Mouse (Mus musculus) frontal cortex, adult 2 months (tissue): ENCODE measurements around the gene Cacybp. TPM values are rescaled to one million over a fixed set of nuclear protein-coding genes. Genes with fewer than 3 reads are reported as not detected.
A peak's percentile ranks its signal among the peaks of the same experiment; 100 is the strongest.

ENCODE experiments used
- DNase-seq, 2 experiments: peaks; one replicate each; pipeline ENCODE4 v3.0.0; 2022; ENCODE audit warnings: low spot score in 1 of 2; ENCODE audit errors: extremely low spot score in 1 of 2
- polyA plus RNA-seq: library from polyadenylated mRNA; depleted of rRNA; stranded (reverse); fragments of >200 nt; gene quantifications from 2 replicates; pipeline ENCODE4 v1.2.3, GENCODE M21; 2012; rRNA removed

Gene Cacybp
- polyA plus RNA-seq = 56.7 and 61.8 TPM in 2 replicates

DNA sequence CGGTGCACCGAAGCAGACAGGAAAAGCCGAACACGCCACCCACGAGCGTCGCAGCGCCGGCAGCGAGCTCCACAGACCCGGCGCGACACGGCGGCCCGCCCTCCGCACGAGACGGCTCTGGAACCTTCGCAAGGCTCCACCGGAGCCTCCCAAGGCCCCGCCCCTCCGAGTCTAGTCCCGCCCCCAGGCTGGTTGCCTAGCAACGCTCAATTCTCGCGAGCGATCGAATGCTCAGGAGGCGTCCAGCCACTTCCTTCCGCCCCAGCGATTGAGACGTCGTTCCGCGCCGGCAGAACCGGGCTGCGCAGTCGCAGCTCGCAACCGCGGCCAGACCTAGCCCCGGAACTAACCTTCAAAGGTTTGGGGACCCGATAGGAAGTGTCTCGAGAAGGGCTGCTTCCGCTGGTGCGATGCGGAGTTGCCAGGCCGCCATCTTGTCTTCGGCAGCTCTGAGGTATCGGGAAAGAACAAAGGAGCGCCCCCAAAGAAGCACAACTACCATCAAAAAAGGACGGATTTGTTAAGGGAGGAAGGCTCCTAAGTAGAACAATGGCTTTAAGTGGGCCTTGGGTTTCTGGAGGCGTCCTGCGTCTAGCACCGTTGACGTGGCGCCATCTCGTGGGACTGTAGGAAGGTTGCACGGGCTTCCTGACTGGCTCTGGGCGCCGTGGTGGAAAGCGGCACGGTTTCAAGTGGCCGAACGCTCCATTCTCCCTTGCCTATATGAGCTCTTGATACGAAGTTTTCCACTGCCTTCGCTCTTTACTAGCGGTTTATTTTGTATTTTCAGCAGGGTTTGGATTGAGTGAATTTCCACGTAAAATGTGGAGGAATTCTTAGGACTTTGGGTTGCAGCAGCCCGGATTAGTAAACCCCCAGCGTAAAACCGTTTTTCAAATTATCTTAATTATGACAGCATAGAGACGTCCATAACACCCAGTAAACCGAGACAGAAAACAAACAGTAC lies at the start of gene Cacybp:
Gene Cacybp, minus strand, starts transcription at position 173 of the 967 bp plus-strand sequence.
- DNase-seq = peak; percentile 98 to 100

DNA sequence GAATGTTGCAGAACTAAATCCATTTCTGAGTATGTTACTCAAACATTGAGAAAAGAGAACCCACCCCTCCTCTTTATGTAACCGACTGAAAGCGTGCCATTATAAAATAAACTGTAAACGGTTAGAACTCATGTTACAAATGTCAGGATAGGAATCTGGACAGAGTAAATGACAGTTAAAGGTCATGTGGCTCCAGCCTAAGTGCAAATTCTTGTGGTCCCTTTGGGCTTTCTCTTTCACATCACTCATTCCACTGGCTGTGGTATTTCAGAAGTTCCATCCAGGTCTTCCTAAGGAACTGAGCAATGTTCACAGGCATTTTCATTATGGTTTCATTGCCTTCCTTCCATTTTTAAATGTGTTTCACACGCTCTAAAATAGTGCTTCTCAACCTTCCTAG lies 49.7 kb upstream of the Cacybp start:
- DNase-seq = no peak

DNA sequence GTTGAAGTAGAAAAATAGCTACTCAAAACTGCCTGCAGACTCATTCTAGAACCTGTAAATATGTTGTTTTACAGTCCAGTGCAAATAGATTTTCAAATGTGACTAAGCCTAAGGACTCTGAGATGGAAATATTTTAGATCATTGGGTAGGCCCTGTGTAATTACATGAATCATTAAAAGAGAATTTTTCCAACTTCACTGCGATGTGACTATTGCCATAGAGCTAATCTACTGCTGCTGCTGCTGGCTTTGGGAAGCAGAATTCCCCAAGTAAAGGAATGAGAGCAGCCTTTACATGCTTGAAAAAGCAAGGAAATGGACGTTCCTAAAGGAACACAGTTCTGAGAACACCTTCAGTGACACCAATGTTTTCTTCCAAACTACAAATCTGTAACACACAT lies 49.2 kb upstream of the Cacybp start:
- DNase-seq = no peak

DNA sequence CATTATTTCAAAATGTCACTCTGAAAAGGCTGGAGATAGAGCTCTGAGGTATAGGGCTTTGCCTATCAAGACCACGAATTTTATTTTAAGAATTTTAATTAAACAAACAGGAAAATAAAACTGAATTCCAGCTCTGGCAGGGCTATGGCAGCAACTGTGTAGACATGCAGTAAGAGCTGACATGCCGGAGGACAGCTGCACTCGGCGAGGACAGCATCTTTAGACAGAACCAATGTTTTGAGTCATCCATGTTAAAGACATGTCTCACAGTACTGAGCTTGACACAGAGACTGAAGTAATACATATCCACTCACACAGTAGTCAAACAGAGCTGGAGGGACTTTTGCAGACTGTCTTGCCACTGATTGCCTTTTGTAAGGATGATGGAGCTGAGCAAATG lies 47.9 kb upstream of the Cacybp start:
- no peak for DNase-seq

DNA sequence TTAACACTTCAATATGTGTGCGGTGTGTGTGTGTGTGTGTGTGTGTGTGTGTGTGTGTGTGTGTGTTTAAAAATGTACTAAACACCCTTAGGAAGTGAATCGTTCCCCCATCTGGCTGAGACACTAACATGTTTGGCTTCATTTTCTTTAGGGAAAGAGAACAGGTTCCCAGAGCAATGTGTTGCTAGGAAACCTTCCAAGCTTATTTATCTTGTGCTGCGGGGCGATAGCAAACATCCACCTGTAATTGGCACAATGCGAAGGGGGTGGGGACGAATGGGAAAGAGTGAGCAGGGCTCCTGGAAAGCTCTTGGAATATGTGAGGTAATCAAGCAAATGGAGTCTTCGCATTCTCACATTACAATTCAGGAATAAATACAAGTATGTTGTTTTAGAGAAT lies 47.2 kb upstream of the Cacybp start:
- no peak for DNase-seq

DNA sequence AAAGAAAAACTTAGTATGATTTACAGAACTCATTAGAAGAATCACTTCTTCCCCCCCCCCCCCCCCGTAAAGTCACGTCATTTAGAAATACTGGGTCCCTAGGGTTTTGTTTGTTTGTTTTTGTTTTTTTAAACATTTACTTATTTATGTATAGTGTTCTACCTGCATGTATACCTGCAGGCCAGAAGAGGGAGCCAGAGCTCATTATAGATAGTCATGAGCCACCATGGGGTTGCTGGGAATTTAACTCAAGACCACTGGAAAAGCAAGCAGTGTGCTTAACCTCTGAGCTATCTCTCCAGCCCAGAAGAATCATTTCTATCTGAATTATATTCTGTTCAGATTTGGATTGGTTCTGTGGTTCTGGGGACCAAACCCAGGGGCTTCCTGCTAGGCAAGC lies 40.4 kb upstream of the Cacybp start:
- DNase-seq = no peak

DNA sequence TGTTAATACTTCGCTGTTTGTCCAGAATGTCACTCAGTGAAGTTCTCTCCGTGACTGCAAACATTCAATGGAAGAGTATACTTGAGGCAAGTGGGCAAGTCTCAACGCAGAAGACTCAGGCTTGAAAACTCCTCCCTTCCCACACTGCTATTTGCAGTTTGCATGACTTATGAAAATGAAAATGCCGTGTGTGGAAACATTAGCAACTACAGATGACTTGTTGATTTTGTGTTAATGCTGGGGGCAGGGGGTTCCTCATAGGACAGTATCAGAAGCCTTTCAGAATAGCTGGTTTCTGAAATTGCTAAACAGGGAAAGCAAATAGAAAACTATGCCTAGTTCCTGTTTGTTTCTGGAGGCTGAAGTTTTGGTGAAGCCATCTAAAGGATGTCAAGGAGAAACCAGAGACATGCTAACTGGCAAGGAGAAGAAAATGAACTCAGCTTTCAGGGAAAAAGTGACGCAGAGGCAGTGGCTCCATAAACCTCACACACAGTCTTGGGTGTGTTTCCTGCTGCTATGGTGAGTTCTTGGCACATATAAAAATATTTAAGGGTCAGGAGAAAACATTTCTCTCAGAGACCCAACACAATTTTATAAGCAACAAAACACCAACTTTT lies 38.8 kb upstream of the Cacybp start:
- no peak for DNase-seq

DNA sequence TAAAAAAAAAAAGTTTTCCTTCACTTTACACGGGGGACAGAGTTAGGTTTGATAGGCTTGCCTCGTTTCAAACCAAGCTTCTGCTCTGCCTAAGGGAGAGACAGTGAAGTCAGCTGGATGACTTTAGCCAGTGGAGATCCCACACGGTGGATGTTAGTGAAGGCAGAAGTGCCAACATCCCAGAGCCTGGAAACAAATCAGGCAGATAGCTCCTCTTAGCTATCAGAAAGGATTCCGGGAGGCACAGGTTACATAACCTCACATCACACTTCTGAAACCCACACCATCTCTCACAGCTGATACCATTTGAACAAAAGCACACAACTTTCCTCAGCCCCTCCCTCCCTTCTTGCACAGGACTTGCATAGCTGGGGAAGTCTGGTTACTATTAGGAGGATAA lies 38.1 kb upstream of the Cacybp start:
- DNase-seq = peak in 1 of 2 experiments; percentile 43

DNA sequence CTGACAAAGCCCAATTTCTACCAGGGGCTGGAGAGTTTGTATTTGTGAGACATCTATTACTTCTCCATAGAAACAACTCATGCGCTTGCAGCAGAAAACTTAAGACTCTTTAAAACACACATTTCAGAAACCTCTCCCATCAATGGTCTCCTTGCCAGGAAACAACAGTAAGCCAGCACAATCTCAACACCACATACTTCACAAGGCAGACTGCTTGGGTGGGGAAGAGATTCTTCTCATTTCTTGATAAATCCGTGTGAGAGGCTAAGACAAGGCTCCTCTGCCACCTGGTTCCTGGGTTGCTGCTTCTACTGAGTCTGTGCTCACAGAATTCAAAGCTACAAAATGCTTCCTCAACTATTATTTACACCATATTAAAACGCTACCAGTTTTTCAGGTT lies 37.1 kb upstream of the Cacybp start:
- no peak for DNase-seq

DNA sequence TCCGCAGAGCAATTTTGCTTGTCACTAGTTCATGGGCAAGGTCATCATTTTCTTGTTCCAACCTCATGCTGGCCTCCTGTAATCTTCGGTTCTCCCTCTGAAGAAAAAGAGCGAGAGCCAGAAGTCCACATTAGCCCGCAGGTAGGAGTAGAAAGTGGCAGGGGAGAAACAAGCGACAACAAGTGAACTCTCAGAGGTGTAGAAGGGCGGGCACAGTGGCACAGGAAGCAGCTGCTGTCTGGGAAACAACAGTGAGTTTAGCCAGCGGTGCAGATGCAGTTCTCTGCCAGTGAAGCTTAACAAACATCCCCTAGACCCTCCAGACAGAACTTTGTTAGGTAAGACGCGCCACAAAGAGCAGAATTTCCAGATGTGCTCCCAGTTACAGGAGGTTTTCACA lies 34.8 kb upstream of the Cacybp start:
- no peak for DNase-seq

DNA sequence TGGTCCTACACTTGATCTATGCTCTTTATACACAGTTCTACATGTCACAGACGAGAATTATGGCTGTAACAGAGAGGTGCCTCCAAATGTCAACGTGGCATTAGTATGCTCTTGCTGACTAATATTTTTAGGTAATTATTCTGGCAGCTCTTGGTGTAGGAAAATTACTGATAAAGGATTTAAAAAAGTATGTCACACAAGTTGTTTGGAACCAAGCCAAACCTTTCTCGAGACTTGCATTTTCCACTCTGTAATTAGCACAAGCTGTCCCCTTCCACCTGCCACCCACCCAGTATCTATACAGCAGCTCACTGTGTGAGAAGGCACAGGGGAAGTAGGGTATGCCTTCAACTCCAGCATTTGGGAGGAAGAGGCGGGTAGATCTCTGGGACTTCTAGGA lies 34.2 kb upstream of the Cacybp start:
- DNase-seq = peak in 1 of 2 experiments; percentile 49

DNA sequence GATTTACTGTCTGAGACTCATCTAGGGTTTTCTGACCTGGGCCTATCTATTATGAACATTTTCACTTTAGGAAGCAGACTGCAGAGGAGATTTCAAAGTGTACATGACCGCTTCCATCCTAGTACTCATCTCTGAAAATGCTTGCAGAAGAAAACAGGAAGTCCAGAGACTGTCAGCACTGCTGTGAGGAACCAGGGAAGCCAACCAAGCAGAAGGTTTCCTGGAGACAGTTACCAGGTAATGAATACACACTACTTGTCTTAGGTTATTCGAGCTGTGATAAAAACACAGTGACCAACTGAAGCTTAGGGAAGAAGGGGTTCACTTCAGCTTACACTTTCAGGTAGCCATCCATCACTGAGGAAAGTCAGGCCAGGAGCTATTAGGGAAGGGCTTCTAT lies 33.3 kb upstream of the Cacybp start:
- no peak for DNase-seq

DNA sequence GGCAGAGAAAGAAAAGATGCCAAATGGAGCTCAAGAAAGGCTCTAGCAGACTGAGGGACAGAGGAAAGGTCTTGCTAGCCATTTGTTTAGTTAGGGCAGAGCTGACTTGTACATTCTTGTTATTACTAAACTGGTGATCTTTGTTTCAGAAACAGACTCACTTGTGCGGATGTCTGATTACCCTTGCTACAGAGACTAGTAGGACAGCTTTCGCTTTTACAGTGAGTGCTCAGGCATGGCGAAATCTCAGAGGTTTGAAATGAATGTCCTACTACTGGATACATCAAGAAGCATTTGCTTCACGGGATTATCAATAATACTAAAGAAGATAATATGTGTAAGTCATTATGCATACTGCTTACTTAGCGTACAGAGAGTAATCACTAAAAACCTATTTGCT lies 32.0 kb upstream of the Cacybp start:
- DNase-seq = no peak

DNA sequence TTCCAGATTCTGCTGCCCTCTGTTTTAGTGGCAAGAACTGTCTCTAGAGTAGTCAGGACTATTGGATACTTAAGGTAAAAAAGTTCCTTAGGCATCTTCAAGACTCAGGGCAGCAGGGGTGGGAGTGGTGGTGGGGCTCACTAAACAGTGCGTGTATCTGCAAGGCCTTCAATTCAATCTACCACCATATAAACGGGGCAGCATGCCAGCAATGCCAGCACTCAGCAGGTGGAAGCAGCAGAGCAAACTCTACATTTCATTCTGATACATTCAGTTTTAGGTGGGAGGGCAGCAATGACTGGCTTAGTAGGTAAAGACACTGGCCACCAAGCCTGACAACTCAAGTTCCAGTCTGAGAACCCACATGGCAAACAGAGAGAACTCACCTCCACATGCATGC lies 27.4 kb upstream of the Cacybp start:
- no peak for DNase-seq

DNA sequence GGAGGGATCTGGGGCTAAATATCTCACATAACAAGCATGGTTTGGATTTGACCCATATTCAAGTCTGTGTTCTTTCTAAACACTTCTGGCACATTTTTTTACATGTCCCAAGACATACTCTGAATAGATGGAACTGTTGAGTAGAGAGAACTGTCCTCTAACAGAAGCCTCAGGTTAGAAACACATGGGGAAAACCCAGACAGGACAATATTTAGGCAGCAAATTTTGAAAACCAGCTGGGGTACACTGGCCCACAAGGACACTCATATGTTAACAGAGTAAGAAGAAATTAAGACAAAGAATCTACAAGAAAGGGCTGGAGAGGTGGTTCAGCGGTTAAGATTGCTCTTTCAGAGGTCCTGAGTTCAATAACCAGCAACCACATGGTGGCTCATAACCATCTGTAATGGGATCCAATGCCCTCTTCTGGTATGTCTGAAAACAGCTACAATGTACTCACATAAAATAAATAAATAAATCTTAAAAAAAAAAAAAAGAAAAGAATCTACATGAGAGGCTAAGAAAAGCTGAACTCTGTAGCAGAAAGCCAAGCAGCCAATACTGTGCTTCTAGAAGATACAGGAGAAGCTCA lies 26.3 kb upstream of the Cacybp start:
- no peak for DNase-seq

DNA sequence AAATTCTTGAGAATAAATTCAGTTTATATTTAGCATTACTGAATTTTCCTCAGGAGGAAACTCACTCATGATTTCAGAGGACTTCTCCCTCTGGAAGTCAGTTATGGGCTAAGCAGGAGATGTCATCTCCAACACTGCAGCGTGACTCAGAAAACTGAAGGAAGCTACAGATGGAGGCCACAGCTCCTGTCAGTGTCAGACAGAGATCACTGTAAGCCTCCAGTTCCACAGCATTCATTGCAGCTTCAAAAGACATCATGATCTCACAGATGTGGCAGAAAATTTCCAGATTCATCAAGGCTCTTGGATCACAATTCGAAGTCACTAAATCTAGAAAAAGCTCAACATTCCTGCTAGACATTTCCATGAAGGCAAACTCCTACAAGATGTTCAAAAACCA lies 25.3 kb upstream of the Cacybp start:
- peak in 1 of 2 experiments; percentile 33 for DNase-seq

DNA sequence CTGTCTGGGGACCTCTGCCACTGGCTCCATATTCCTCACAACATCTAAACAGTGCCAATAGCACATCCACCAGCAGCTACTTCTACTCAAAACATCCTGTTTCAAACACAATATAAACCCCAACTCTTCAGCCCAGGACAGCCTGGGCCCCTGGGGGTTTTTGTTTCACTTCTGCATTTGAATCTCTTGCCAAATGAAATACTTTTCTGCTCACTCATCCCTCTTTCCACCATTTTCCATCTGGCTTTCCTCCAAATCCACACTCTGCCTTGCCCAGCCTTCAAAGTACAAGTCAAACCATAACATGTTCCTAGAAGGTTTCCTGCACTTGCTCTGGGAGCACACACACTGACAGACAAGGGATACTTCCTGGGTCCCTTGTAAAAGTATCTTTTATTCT lies 21.2 kb upstream of the Cacybp start:
- DNase-seq = no peak

DNA sequence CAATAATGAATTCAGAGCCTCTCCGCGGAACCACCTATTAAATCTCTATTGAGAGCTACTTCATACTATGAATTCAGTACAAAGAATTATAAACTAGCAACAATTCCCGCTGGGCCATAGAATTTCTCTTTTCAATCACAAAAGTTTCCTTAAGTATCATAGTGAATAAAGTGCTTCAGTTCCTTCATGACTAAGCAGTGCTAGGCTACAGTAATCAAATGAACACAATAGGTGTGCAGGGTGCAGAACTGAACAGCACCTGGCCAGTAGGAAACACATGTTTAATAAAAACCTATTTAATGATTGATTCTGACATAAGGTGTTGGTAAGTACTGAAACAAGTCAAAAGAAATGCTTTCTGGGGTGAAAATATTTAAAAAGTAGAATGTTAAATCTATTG lies 19.4 kb upstream of the Cacybp start:
- no peak for DNase-seq

DNA sequence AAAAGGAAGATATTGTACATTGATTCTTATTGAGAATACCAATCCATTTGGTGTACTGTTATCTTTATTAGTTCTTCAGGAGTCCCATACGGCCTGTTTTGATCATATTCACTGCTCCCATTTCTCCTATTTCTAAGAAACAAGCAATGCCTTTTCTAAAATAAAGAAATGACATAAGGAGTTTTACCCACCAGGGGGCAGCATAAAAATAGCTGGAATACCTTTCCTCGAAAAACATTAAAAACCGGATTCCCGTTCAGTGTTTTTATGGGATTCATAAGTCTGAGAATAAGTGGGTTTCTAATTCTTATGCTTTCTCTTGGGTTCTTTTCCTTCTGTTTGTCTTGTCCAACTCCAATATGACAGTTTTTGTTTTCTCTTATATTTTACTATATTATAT lies 18.3 kb upstream of the Cacybp start:
- peak in 1 of 2 experiments; percentile 90 for DNase-seq

DNA sequence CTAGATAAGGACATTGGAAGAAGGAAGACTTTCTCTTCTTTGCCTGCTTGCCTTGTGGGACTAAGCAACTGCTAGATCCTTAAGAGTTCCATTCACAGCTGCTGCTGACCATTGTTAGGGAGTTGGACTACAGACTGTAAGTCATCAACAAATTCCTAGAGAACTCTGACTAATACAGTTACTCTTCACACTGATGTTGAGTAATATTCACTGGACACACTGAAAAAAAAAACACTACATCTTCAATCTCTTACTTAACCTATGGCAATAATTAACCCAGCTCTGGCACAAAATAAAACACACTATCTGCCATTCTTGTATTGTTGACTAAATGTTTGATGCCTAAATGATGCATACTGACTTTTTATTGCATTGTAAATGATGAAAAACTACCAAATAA lies 15.2 kb upstream of the Cacybp start:
- DNase-seq = no peak

DNA sequence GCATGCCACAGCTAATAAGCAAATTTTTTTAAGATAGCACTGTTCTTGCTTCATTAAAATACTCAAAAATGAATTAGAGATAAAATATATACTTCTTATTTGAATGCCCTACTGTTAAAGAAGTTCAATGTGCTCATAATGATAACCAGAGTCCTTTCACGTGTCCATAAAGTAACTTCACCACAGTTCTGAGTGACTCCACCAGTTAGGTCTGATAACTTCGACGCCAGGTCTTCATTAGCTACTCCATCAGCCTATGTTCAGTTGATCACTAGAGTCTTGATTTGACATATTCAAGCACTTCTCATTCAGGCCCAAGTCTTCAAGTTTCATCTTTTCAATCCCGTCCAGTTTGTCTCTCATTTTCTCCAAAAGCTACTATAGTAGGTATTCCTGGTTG lies 14.5 kb upstream of the Cacybp start:
- DNase-seq = no peak

DNA sequence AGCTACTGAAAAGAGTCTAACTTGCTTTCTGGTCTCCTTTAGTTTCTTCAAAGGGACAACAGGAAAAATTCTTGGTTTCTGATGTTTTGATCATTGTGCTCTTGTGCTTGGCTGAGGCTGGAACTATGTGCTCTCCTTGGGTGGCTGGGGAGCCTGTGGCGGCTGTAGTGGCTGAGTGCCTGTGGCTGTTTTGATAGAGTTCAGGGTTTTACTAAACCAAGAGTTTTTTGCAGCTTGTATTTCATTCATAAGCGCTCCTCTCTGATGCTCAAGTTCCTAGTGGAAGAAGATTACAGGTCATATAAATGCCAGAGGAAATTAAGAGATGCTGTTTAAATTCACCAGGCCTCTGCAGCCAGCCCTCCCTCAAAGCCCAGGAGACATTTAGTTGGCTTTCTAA lies 11.4 kb upstream of the Cacybp start:
- no peak for DNase-seq
